Mouse (Mus musculus) layer of hippocampus, adult 8-10 months (tissue): ENCODE results near the gene Sox18. TPM values are rescaled to one million over a fixed set of nuclear protein-coding genes. Genes with fewer than 3 reads are reported as not detected.

Source experiments
- DNase-seq, 2 experiments: peaks; one replicate each; pipeline ENCODE4 v3.0.0; 2022; ENCODE audit warnings: low spot score in 2 of 2
- total RNA-seq, 4 experiments: library from RNA; stranded (reverse); gene quantifications; 2 replicates each; pipeline ENCODE4 v1.2.4; 2022

The Sox18 gene
- 10 to 100 TPM in 3 of 4 experiments, 1 to 10 TPM in 1; 7.6 to 11.3 (median 10.9) TPM for total RNA-seq

GRCm38 (mm10) chr2:181671326-181671725 lies at the start of gene Sox18:
Gene Sox18 (minus strand): TSS chr2:181671640.
- DNase-seq, result no peak

DNA sequence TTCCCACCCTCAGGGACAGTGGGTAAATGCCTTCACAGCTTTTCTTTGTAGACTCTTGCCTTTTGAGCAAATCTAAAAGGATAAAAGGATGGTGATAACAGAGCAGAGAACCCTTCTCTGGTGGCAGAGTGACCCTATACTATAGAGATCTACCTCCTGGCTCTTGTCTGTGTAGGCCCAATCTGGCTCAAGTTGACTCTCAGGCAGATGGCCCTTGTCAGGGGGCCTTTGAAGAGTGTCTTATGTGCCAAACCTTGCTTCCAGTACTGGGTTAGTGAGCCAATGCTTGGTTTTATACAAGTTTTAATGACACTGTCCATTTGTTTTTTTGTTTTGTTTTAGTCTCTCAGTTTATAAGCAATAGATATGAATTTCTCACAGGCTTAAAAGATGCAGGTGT lies 49.8 kb upstream of the Sox18 start:
- no peak for DNase-seq

- no peak for DNase-seq
Observed at GRCm38 (mm10) chr2:181720061-181720460, 48.6 kb upstream of the Sox18 start.

DNA sequence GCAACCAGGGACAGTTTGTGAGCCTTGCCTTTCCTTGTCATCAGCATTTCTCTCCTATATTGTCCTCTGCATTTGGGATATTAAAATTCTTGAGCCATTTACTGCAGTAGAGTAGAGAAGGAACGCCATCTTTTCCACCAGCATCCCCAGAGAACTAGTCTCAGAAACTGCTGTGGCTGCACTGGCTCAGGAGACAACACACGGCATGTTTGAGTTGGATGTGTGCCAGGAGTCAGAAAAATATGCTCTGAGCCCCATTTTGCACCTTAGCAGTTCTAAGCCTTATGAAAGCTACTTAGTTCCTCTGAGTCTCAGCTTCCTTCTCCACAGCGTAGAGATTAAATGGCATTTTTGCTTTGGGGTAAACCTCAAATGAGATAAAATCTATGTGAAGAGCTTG lies 45.6 kb upstream of the Sox18 start:
- no peak for DNase-seq

GRCm38 (mm10) chr2:181715382-181715781 lies 43.9 kb upstream of the Sox18 start:
- no peak for DNase-seq

DNA sequence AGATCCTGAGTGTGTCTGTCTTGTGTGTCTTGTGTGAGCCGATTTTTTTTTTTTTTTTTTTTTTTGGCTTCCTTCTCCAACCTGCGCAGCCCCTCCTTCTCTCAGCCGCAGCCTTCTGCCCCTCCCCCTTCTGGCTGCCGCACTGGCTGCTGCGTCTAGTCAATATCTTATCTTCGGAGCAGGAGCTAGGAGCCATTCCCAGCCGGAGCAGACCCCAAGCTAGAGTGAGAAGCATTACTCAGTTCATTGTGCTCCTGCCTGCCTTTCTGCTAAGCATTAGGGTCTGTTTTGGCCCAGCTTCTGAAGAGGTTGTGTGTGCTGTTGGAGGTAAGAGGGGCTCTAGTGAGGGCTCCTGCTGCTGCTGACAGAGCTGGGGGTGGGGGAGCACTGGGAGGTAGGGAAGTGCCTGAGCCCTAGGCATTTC lies 43.5 kb upstream of the Sox18 start, which contains the start of gene Oprl1:
Gene Oprl1, plus strand, starts transcription at position 114 of the 424 bp plus-strand sequence.
- DNase-seq, result peak in 1 of 2 experiments; percentile 57

DNA sequence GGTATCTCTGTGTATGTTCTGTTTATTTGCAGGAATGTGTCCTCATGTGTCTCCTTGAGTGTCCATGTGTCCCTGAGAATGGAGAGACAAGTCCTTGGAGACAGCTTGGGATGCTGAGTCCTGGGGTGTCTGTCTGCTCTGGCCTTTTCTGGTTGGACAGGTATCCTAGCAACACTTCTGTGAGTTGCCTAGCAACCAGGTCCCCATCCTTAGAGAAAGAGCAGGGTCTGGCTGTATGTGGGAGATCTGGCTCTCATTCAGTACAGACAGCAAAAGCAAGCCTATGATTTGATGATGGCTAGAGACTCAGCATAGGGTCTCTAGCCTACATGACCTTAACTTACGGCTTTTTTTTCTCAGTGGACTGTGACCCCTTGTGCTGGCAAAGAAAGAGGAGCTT lies 42.3 kb upstream of the Sox18 start:
- DNase-seq, result peak; percentile 65 to 69

- no peak for DNase-seq
Observed at GRCm38 (mm10) chr2:181706668-181707067, 35.2 kb upstream of the Sox18 start.

- DNase-seq, result no peak
Observed at GRCm38 (mm10) chr2:181698241-181698640, 26.8 kb upstream of the Sox18 start, which contains the start of gene Lkaaear1. Gene Lkaaear1 (minus strand): TSS chr2:181698442.

DNA sequence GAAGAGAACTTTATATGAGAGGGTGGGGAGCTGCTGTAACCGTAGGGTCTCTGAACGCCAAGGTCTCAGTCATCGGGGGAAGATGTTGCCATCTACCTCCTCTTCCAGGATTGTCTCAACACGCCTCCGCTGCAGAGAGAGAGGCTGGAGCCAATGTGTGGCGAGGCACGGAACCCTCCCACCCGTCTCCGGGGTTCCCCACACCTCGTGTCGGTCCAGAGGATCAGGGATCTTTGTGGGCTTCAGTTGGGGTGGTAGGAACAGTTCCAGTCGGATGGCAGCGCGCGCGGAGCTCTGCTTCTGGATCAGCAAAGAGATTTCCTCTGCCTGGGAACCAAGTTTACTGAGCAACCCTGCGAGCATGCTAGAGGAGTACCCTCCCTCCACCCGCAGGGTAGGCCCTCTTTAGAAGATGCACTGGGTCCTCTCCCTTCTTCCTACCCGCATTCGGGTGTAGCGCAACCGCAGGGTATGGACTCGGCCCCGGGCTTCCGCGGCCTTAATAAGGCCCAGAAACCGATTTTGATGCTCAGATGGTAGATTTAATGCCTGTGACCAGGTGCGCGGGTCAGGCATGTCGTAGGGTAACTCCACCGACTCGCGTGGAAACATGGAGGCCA lies 25.5 kb upstream of the Sox18 start:
- no peak for DNase-seq

DNA sequence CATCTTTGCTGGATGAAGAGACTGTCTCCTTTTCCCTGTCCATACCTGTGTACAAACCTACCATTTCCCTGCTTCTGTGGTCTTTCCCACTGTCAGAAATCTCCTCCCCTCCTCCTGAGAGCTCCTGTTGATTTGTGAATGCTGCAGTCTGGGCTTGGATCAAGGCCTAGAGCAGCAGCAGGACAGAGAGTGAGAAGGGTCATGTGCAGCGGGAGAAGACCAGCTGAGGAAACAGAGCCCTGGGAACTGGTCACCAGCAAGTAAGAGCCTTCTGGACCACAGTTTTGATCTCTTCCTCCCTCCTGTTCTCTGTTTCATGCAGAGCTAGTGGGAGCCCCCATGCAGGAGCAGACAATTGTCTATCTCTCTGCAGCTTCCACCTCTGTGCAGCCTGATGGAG lies 24.3 kb upstream of the Sox18 start:
- no peak for DNase-seq

DNA sequence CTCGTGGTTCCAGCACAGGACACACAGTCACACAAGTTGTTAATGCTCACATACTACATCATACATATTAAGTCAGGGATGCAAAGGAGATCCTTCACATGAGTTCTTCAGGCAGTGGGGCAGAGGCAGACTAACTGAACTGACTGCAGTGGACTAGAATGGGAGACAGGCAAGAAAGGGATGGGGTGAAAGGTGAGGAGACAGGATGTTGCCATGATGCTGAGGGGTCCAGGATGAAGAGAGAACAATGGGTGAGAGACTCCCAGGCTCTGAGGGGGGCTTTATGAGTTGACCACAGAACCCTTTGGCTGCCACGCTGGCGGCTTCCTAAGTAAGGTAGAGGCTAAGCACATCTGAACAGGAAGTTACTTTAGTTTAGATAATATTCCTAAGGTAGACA lies 23.1 kb upstream of the Sox18 start:
- DNase-seq, result no peak

- DNase-seq, result peak in 1 of 2 experiments; percentile 72
Observed at GRCm38 (mm10) chr2:181693339-181694280, 22.2 kb upstream of the Sox18 start, which contains the start of gene Rgs19. Gene Rgs19 (minus strand): TSS chr2:181693977.

DNA sequence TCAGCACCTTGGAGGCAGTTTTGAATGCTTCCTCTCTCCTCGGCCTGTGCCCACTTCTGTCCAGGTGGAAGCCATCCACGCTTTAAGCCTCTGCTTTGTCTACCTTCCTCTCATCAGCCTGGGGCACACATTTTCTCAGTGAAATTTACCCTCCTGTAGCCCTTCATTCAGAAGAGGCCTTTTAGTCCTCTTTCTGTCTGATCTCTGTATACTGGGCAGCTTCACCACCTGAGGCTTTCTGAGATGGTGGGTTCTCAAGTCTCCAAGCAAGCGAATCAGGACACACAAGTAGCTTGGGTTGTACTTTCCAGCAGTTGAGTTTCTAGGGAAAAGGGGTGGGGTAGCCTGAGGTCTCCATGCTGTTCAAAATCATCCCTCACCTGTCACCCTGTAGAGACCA lies 20.9 kb upstream of the Sox18 start:
- no peak for DNase-seq

- no peak for DNase-seq
Observed at GRCm38 (mm10) chr2:181691571-181691970, 20.1 kb upstream of the Sox18 start.

DNA sequence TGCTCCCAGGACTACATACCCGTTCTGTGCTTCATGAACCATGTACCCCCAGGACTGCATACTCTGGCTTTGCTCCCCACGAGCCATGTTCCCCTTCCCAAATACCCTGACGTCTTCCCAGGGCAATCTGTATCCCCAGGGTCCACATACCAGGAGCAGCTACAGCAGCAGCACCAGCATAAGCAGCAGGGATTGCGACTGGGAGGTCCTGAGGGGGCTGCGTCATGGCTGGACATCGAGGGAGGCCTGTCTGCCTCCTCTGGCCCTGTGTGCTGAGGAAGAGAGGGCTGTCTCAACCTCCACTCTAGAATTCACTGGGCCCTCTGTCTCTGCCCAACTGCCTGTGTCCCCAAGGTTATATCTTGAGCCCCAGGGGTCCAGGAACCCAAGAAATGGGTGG lies 19.6 kb upstream of the Sox18 start:
- DNase-seq, result no peak

DNA sequence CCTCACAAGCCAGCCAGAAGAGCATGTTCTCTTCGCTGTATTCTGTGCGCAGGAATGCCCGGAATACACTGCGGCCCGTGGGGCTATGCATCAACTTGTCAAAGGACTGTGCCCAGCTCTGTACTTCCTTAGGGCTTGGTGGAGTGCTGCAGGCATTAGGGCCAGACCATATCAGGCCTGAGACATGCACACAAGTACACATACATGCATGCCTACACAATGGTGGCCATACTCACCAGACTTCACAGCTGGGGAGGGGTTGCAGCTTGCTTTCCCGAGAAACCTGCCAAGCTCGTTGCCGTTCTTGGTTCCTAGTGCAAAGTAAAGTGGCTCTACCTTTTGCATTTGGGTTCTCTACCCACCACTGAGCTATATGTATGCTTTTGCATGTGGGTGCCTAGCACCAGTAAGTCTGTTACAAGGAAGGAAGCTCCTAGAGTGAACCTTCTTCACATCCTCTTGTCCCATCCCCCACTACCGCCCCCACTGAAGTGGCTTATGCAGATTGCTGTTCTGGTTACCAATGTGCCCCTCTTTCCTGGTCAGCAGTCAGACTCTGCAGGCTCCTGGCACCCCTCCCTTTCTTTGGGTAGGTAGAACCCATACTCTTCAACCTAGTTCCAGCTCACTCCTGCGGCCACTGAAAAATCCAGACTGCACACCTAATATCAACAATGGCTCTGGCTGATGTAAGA lies 18.2 kb upstream of the Sox18 start:
- no peak for DNase-seq

- DNase-seq, result no peak
Observed at GRCm38 (mm10) chr2:181687586-181687985, 16.1 kb upstream of the Sox18 start.

GRCm38 (mm10) chr2:181685686-181686085 lies 14.2 kb upstream of the Sox18 start:
- DNase-seq, result no peak

DNA sequence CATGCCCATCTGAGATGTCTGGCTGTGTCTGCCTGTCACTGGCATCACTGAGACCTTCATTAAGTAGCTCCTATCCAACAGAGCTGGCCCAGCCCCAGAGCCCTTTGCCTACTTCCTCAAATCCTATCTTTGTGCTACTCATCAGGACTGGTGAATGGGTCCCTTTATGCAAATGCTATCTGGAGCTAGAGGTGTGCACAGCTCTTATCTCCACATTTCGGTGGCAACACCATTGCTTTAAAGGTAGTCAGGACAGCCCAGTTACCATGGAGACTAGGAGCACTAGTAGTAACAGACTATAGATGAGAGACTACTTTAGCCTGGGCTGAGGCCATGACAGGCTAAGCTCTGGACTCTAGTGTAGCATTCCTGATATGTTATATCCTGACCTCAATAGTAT lies 13.3 kb upstream of the Sox18 start:
- DNase-seq, result no peak

DNA sequence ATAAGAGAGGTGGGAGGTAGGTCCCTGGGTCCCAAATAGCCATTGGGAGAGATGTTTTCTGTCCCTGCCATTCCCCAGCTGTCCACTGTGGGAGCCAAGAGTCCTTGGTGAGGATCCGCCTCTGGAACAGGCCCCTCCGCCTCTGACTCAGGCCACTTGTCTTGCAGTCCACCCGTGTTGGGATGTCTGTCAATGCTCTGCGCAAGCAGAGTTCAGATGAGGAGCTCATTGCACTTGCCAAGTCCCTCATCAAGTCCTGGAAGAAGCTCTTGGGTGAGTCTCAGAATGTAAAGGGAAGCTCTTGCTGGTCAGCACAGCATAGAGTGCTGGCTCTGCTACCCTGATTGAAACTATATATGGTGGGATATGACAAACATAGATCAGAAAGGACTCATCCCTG lies 11.9 kb upstream of the Sox18 start:
- no peak for DNase-seq

DNA sequence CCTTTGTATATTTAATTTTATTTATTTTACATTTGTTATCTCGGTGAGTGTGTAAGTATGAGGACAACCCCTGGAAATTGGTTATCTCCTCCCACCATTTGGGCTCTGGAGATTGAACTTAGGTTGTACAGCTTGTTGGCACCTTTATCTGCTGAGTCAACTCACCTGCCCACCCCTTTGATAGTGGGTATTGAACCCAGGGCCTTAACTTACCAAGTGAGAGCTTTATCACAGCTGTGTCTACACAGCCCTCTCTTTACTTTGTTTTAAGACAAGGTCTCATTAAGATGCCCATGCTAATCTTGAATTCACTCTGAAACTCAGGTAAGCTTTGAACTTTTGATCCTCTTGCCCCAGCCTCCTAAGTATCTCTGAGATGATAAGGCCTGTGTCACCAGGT lies 10.5 kb upstream of the Sox18 start:
- no peak for DNase-seq
